Mouse (Mus musculus): ENCODE data around the gene St8sia1.

St8sia1 gene

DNA sequence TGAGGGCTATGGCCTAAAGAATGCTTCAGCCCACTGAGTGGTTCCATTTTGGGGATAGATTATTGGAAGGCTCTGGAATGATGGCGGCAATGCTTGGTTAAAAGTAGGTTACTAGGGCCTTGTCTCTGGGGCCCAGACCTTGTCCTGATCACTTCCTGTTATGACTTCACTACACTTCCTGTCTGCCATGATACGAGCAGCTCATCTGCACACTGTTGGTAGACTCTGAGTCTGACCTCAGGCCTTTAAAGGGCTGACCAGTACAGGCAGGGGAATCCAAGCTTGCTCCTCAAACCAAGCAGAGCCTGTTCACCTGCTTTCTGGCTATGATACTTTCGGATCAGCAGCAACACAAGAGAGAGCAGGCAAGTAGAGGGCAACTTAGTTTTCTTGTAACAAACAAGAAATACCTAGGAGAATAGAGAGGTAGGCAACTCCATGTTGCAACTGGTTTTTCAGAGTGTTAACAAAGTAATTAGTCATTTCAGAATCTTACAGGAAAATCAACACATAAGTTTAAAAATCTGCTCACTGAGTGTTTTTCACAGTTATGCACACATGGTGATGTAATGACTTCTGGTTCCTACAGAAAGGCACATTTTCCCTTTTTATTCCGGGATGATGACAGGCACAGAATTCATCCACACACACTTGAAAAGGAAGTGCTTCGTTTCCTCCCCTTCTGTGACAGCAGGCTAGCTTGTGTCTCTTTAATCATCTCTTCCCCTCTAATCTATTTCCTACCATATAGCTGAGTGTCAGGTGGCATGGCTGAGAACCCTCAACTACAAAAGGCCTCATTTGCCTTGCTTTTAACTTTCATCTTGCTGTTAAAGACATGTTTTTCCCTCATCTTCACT lies 55.1 kb downstream of the St8sia1 start:
- peak; percentile 32 to 39 for DNase-seq

GRCm38 (mm10) chr6:142908412-142908811 lies 55.8 kb downstream of the St8sia1 start:
- DNase-seq = no peak

DNA sequence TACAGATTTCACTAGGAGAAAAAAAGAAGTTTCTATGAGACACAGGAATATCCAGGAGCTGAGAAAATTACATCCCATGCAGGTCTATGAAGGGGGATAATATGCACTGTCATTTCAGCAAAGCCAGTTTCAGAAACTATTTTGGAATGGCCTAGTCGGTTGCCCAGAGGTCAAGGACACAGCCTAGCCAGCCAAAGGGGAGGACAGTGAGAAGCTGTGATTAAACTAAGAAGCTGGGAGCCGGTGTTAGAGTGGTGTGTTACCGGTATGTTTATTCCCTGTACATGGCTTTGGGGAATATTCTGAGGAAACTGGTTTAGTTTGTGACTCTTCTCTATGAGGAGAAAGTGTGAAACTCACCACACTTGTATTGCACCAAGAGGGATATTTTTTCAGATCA lies 68.9 kb downstream of the St8sia1 start:
- DNase-seq = no peak

- DNase-seq = no peak
These were observed 70.5 kb downstream of the St8sia1 start for GRCm38 (mm10) chr6:142893716-142894115.

DNA sequence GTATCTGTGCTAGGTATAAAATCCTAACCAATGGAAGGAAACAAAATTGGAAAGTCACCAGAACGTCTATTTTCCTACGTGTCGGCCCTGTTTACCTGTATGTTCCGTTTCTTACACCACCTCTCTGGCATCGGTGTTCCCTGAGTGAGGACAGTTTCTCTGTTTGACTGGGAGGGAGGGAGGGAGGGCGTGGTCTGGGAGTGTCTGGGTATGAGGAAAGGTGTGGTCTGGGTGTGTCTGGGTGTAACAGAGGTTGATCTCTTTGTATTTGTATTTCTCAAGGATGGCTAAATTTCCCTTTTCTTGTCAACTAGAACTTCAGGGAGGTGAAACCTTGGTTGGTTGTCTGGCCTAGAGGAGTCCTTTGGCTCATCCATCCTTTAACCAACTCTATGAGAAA lies 73.9 kb downstream of the St8sia1 start:
- DNase-seq = no peak

GRCm38 (mm10) chr6:142888970-142889740 lies 75.1 kb downstream of the St8sia1 start:
- DNase-seq = peak in 1 of 2 experiments; percentile 25

GRCm38 (mm10) chr6:142888346-142888745 lies 75.9 kb downstream of the St8sia1 start:
- DNase-seq = no peak

DNA sequence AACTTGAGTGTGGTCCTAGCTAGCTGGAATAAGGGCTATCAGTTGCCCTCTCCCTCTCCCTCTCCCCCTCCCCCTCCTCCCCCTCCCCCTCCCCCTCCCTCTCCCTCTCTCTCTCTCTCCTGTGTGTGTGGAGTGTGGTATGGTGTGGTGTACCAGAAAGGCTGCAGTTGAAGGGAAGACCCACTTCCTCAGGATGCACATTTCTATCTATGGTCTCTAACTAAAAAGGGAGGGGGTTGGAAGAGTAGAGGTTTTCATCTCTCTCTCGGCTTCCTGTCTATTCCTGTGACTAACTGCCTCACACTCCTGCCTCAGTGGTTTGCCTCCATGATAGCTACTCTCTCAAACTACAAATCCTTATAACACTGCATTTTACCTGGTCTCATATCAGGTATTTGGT lies 76.9 kb downstream of the St8sia1 start:
- DNase-seq = peak in 1 of 2 experiments; percentile 45

- DNase-seq = no peak
These were observed 78.7 kb downstream of the St8sia1 start for GRCm38 (mm10) chr6:142885364-142886154.

- peak; percentile 82 to 87 for DNase-seq
These were observed 80.1 kb downstream of the St8sia1 start for GRCm38 (mm10) chr6:142884128-142884527.

DNA sequence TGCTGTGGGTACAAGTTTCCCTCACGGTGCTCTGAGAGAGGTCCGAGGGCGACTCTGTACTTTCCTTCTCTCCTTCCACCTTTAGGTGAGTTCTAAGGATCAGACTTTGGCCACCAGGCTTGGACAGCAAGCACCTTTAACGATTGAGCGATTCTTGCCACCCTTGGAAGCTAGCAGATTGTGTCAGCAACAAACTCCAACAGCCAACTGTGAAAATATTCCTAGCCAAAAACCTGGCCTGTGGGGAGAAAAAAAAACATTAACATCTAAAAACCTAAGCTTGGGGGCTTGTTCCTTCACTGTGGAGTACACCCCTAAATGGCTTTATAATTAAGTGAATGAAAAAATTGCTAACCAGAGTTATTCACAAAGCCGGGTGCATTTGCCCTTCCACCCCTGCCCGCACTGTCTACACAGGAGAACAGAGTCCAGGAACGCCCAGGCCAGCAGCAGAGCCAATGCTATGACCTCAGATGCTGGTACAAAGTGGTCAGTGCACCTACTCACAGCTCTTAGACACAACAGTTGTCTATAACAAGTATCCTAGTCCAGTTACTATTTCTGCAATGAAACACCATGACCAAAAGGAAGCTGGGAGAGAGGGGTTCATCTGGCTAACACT lies 83.3 kb downstream of the St8sia1 start:
- DNase-seq = no peak

GRCm38 (mm10) chr6:142878744-142879701 lies 85.2 kb downstream of the St8sia1 start:
- no peak for DNase-seq

GRCm38 (mm10) chr6:142877221-142877620 lies 87.0 kb downstream of the St8sia1 start:
- peak in 1 of 2 experiments; percentile 47 for DNase-seq

GRCm38 (mm10) chr6:142876279-142876899 lies 87.9 kb downstream of the St8sia1 start:
- no peak for DNase-seq

- DNase-seq = no peak
These were observed 90.3 kb downstream of the St8sia1 start for GRCm38 (mm10) chr6:142873795-142874563.

DNA sequence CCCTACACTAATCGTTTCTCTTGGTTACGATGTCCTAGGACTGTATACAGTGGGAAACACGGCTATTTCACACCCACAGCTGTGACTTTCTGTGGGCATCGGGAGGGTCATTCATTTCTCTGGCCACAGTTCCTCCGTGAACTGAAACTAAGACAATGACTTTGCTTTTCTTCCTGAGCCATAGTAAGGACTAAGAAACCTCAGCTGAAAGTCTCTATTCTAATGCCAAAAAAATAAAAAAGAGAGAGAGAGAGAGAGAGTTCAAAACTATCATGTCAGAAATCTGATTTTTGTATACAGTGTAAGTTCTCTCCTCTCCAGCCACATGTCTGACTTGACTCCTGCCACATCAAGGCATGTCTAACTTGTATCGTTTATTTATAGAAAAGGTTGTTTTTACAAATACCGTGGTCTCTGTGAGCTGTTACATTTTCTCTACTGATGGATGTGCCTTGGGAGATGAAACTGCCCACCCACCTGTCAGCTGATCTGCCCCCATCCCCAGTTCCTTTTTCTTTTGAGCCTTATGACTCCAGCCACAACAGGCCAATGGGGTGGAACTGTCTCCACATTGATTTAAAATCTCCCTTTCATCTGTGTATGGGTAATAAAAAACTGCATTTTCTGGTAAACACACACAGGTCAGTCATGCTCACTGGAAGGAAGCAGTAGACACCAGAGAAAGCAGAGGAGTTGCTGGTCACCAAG lies 94.4 kb downstream of the St8sia1 start:
- no peak for DNase-seq

DNA sequence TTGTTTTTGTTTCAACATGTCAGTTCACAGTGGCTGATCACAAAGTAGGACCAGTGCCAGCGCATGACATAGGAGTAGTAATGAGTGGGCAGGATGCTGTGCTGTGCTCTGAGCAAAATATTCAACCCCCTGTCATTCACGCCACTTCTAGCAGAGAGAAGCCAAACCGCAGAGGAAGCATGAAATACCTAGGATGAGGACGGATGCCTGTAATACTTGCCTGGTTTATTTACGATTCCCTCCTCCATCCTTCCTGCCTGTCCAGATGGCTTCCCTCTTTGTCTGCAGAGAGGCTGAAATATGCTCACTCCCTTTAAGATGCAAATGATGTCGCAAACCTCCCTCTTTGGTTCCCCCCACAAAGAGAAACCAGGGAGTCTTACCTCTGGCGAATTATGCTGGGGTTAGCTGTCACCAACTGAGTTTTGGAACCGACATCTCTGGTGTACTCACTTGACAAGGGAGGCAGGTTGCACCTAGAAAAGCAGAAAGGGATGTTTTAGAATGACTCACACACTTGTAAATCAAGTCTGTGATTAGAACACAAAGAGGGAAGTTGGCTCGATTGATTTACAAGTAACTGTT lies 96.7 kb downstream of the St8sia1 start:
- DNase-seq = no peak

- DNase-seq = no peak
These were observed 97.2 kb downstream of the St8sia1 start for GRCm38 (mm10) chr6:142867023-142867422.

GRCm38 (mm10) chr6:142865199-142865598 lies 99.1 kb downstream of the St8sia1 start:
- no peak for DNase-seq
